Mouse (Mus musculus) common myeloid progenitor, adult 5-6 weeks (primary cell): Measurements from ENCODE around the gene Majin. TPM values are rescaled to one million over a fixed set of nuclear protein-coding genes. Genes with fewer than 3 reads are reported as not detected.

Experiments
- total RNA-seq: library from RNA; stranded (forward); fragments of 200-1000, 187-1606 nt; gene quantifications from 2 replicates; pipeline ENCODE4 v1.2.3, GENCODE M21; 2017

Gene Majin
- total RNA-seq, 1 experiment from 2014 or later = not detected

Other genes starting within 250 kb of the Majin start
- 61.2 and 63.5 TPM in 2 replicates for gene Pola2, start 220.2 kb upstream of the Majin start, total RNA-seq
- gene Slc22a20, start 198.2 kb upstream of the Majin start, total RNA-seq = not detected in 2 replicates
- 29.9 and 37.2 TPM in 2 replicates for gene Capn1, start 168.5 kb upstream of the Majin start, total RNA-seq
- gene Syvn1, start 137.8 kb upstream of the Majin start, total RNA-seq = 5.9 and 6.5 TPM in 2 replicates
- 25.8 and 35.8 TPM in 2 replicates for gene Mrpl49, start 126.6 kb upstream of the Majin start, total RNA-seq
- gene Fau, start 126.5 kb upstream of the Majin start, total RNA-seq = 1,809 and 1,850 TPM in 2 replicates
- gene Znhit2, start 123.2 kb upstream of the Majin start, total RNA-seq = 10.3 and 11.6 TPM in 2 replicates
- gene Tm7sf2, start 116.0 kb upstream of the Majin start, total RNA-seq = 4.9 and 5.9 TPM in 2 replicates
- gene Vps51, start 107.2 kb upstream of the Majin start, total RNA-seq = 43.1 and 54.1 TPM in 2 replicates
- not detected in 2 replicates for gene Tmem262, start 104.4 kb upstream of the Majin start, total RNA-seq
- gene Gm28374, start 102.1 kb upstream of the Majin start, total RNA-seq = not detected in 2 replicates
- 25.2 and 34.0 TPM in 2 replicates for gene Zfpl1, start 99.4 kb upstream of the Majin start, total RNA-seq
- 25.8 and 26.2 TPM in 2 replicates for gene Cdca5, start 99.4 kb upstream of the Majin start, total RNA-seq
- 0.46 TPM in 1 of 2 replicates, not detected in the other for gene AC131692.1, start 90.0 kb upstream of the Majin start, total RNA-seq
- not detected in 2 replicates for gene Naaladl1, start 78.6 kb upstream of the Majin start, total RNA-seq
- gene Sac3d1, start 65.7 kb upstream of the Majin start, total RNA-seq = 4.9 and 8.2 TPM in 2 replicates
- 11.3 and 17.0 TPM in 2 replicates for gene Snx15, start 56.1 kb upstream of the Majin start, total RNA-seq
- 0.44 and 0.78 TPM in 2 replicates for gene Batf2, start 43.4 kb upstream of the Majin start, total RNA-seq
- gene Arl2, start 42.8 kb upstream of the Majin start, total RNA-seq = 27.6 and 36.5 TPM in 2 replicates
- gene Gpha2, start 42.0 kb downstream of the Majin start, total RNA-seq = 0.14 TPM in 1 of 2 replicates, not detected in the other
- 2.6 and 4.2 TPM in 2 replicates for gene Ppp2r5b, start 51.5 kb downstream of the Majin start, total RNA-seq
- 10.7 and 12.6 TPM in 2 replicates for gene Atg2a, start 57.3 kb downstream of the Majin start, total RNA-seq
- 15.6 and 16.8 TPM in 2 replicates for gene Ehd1, start 92.3 kb downstream of the Majin start, total RNA-seq
- gene Cdc42bpg, start 122.1 kb downstream of the Majin start, total RNA-seq = 2.6 and 2.9 TPM in 2 replicates
- 19.2 and 30.8 TPM in 2 replicates for gene Men1, start 150.6 kb downstream of the Majin start, total RNA-seq
- gene Map4k2, start 156.7 kb downstream of the Majin start, total RNA-seq = 18.7 and 46.1 TPM in 2 replicates
- gene Sf1, start 179.3 kb downstream of the Majin start, total RNA-seq = 221 and 258 TPM in 2 replicates
- 0.10 and 0.87 TPM in 2 replicates for gene Pygm, start 200.0 kb downstream of the Majin start, total RNA-seq
- gene Rasgrp2, start 215.0 kb downstream of the Majin start, total RNA-seq = 116 and 137 TPM in 2 replicates
- not detected in 2 replicates for gene Nrxn2, start 234.3 kb downstream of the Majin start, total RNA-seq